Mouse (Mus musculus) lung, postnatal 0 days (tissue): ENCODE data around the gene Il1r1.
A peak's percentile ranks its signal among the peaks of the same experiment; 100 is the strongest.

Source experiments
- CTCF ChIP-seq: IDR thresholded peaks from 2 replicates; pipeline ENCODE4 v1.5.1; 2016; ENCODE audit warnings: antibody characterized with exemption, mild to moderate bottlenecking
- EP300 ChIP-seq: IDR thresholded peaks from 2 replicates; pipeline ENCODE4 v1.6.1; 2016; ENCODE audit warnings: antibody characterized with exemption, mild to moderate bottlenecking, control low read depth

GRCm38 (mm10) chr1:40233217-40233616, 8.3 kb downstream of the Il1r1 start:
- TF ChIP-seq CTCF: no peak
- TF ChIP-seq EP300: peak; percentile 59
